Mouse (Mus musculus) spleen, adult 2 months (tissue): Measurements from ENCODE around the gene Coasy. TPM values are rescaled to one million over a fixed set of nuclear protein-coding genes. Genes with fewer than 3 reads are reported as not detected.

Experiments used
- DNase-seq, 2 experiments: peaks; one replicate each; pipeline versions ENCODE4 v3.0.0 to v3.0.0-alpha.2; 2012 to 2021; ENCODE audit warnings: low spot score in 2 of 2, low read depth in 1 of 2
- H3K27ac ChIP-seq: fragments of 200-500 bp; 2 replicates; pipeline ENCODE4 v1.5.1; 2012; ENCODE audit warnings: low read length, inconsistent platforms; ENCODE audit not compliant: insufficient read depth
- H3K27me3 ChIP-seq: fragments of 200-500 bp; 2 replicates; pipeline ENCODE4 v1.6.1; 2012; ENCODE audit warnings: mild to moderate bottlenecking, moderate library complexity, low read length, inconsistent platforms; ENCODE audit not compliant: control insufficient read depth, insufficient read depth
- H3K36me3 ChIP-seq: fragments of 200-500 bp; 2 replicates; pipeline ENCODE4 v1.6.1; 2012; ENCODE audit warnings: mild to moderate bottlenecking, low read length, inconsistent platforms; ENCODE audit not compliant: control insufficient read depth, insufficient read depth
- H3K4me1 ChIP-seq: fragments of 200-500 bp; 2 replicates; pipeline ENCODE4 v1.6.1; 2011; ENCODE audit warnings: inconsistent platforms; ENCODE audit not compliant: control insufficient read depth, insufficient read depth, insufficient read length
- H3K4me3 ChIP-seq: fragments of 200-500 bp; 2 replicates; pipeline ENCODE4 v1.5.1; 2011; ENCODE audit warnings: mild to moderate bottlenecking, inconsistent platforms; ENCODE audit not compliant: insufficient read depth, insufficient read length; ENCODE audit errors: extremely low read depth
- CTCF ChIP-seq: fragments of 200-500 bp; IDR thresholded peaks from 2 replicates; pipeline ENCODE4 v1.5.1; 2011; ENCODE audit warnings: mild to moderate bottlenecking, inconsistent platforms; ENCODE audit not compliant: insufficient read depth, insufficient read length, insufficient replicate concordance; ENCODE audit errors: extremely low read depth
- POLR2A ChIP-seq: fragments of 200-500 bp; IDR thresholded peaks from 2 replicates; pipeline ENCODE4 v1.6.1; 2011; ENCODE audit warnings: low read depth, low read length, inconsistent platforms
- WGBS: fragments of 180-500 bp; shearing (Covaris S2); methylation state at CpG from one replicate; pipeline ENCODE4 v1.1.7; 2018; 5-methylcytosine and 5-hydroxymethylcytosine counted together
- polyA plus RNA-seq: library from polyadenylated mRNA; depleted of rRNA; stranded (reverse); fragments of >200 nt; gene quantifications from 2 replicates; pipeline ENCODE4 v1.2.3, GENCODE M21; 2012; rRNA removed

Gene Coasy
- 26.6 and 36.9 TPM in 2 replicates for polyA plus RNA-seq

DNA sequence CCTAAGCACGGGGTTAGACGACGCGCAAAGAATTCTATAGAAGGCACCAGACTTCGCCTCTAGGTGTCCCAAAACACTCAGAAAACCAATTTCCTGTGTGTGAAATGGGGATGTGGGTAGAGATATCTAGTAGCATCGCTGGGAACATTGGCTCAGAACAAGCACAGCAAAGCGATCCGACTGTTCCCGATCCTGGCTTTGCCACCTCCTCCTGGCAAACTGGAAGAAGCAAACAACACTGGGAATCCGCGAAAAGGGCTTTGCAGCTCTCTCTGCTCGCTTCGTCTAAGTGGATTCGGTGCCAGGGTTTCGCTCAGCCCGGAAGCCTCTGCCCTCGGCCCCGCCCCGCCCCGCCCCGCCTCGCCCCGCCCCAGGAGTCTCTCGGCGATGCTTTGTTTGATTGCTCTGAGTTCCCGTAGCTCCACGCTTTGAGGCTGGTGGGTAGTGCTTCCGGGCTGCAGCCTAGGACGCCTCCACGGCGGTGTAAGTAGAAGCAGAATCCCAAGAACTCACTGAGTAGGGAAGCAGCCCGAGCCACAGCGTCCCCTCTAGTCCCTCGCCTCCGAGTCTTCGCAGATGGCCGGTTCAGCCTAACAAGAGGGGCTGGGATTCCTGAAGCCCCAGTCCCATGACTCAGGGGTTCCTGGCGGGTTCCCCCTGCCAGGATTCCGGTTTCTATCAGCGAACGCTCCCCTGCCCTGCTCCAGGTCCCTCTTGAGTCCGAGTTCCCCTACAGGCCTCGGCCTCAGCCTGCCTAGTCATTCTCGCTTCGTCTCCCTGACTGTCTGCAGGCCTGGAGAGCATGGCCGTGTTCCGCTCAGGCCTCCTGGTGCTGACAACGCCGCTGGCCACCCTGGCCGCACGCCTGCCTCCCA lies at the start of gene Coasy:
Gene Coasy (plus strand): TSS at position 358 of the 875 bp plus-strand sequence.
- Histone ChIP-seq H3K27me3 (peaks cover 6% of the 10 kb centered on the region), H3K4me3 (peak within 1 kb of the TSS; percentile 84), H3K36me3 (peaks cover 2% of the 10 kb centered on the region; the same call in 1 of the 2 replicates), H3K27ac (peak within 1 kb of the TSS; percentile 89), H3K4me1 (peaks cover 12% of the 10 kb centered on the region; the same call in 1 of the 2 replicates)
- peak; percentile 82 to 87 for DNase-seq
- peak; percentile 67 for TF ChIP-seq POLR2A
- TF ChIP-seq CTCF: peak; percentile 17; the same call in 1 of the 2 replicates
- under 1% methylated on average over 51 of the region's 51 CpGs for WGBS

DNA sequence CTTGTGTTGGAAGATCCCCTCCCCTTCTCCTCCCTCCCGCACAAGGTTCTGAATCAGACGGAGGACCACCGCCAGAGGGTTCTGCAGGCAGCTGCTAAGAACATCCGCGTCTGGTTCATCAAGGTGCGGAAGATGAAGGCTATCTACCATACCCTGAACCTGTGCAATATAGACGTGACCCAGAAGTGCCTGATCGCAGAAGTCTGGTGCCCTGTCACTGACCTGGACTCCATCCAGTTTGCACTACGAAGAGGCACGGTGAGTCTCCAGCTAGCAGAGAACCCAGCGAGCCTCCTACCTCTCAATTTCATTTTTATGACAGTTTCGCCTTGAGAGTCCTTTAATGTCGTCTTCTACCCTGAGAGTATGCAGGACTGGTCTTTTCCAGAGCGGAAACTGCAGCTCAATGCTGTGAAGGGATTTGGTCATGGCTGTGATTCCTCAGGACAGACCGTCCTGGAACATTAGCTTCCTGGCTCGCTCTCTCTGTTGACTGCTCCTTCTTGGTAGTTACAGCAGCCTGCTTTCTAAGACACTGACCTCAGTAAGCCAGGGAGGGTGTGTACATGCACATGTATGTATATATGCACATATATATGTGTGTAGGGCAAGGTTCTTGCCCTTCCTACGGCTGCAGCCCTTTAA lies 48.4 kb upstream of the Coasy start:
- H3K4me3 ChIP-seq: no peak overlapping the region
- no peaks in the 10 kb centered on the region for H3K4me1 ChIP-seq
- peaks cover 43% of the 10 kb centered on the region for H3K36me3 ChIP-seq
- no peaks in the 10 kb centered on the region for H3K27me3 ChIP-seq
- H3K27ac ChIP-seq: no peak overlapping the region
- 95% methylated on average over 17 of the region's 17 CpGs for WGBS
- DNase-seq: no peak
- TF ChIP-seq POLR2A: no peak
- TF ChIP-seq CTCF: no peak

DNA sequence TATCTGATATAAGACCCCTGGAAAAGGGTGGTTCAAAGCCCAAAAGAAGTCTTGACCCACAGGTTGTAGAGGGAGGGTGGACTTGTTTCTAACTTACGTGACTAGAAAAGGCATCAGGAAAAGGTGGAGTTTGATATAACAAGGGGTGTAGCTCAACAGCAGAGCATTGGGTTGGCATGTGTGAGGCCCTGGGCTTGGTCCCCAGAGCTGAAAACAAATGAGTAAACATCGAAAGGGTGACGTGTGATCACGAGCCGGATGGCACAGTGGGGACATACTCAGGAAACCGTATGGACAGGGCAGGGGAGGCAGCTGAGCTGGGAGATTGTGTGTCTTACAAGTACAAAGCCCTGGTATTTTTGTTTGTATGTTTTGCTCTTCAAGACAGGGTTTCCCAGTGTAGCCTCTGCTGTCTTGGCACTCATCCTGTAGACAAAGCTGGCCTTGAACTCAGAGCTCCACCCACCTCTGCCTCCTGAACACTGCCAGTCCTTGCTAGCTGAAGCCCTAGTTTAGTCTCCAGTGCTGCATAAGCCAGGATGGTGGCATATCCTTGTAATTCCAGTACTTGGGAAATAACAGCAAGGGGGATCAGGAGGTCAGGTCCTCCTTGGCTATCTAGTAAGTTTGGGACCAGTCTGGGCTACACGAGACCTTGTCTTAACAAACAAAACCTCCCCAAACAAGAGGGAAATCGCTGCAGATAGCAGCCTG lies 47.6 kb upstream of the Coasy start:
- Histone ChIP-seq H3K27me3 (no peaks in the 10 kb centered on the region), H3K27ac (no peak overlapping the region), H3K4me1 (no peaks in the 10 kb centered on the region), H3K36me3 (peaks cover 43% of the 10 kb centered on the region), H3K4me3 (no peak overlapping the region)
- WGBS: 95% methylated on average over 8 of the region's 8 CpGs
- no peak for DNase-seq
- TF ChIP-seq CTCF: no peak
- no peak for TF ChIP-seq POLR2A

DNA sequence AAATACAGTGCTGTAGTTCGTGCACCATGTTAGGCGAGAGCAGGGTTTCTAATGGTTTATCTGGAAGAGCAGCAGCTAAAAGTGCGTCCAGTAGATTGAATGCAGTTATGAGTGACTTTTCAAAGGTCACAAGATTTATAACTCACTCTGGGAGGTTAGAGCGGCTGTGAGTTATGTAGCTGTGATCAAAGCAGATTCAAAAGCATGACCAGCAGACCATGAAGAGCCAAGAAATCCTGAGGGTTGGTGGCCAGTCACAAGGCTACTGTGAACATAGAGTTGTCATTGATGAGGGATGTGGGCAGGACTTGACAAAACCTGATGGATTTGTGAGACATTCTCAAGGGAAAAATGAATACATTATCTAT lies 47.1 kb upstream of the Coasy start:
- no peaks in the 10 kb centered on the region for H3K4me1 ChIP-seq
- TF ChIP-seq CTCF (no peak), POLR2A (no peak)
- DNase-seq: no peak
- H3K36me3 ChIP-seq: peaks cover 40% of the 10 kb centered on the region
- H3K27me3 ChIP-seq: no peaks in the 10 kb centered on the region
- 83% methylated on average over 4 of the region's 4 CpGs for WGBS
- no peak overlapping the region for H3K27ac ChIP-seq
- H3K4me3 ChIP-seq: no peak overlapping the region

DNA sequence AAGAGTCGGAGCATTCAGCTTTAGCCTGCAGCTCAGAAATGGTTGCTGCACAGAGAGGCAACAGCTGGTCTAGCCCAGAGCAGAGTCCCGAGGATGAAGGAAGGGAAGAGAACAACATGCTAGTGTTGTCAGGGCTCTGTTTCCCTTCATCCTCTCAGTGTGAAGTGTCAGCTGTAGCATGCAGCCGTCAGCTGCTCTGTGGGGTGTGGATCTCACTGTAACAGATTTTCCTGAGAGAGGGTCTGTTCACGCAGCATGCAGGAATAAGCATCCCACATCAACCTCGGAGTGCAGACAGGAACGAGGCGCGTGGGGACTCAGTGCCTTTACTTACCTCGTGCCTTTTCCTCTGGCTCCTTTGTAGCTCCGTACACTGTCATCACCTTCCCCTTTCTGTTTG lies 44.6 kb upstream of the Coasy start:
- Histone ChIP-seq H3K27me3 (no peaks in the 10 kb centered on the region), H3K27ac (no peak overlapping the region), H3K4me1 (no peaks in the 10 kb centered on the region), H3K36me3 (peaks cover 38% of the 10 kb centered on the region), H3K4me3 (no peak overlapping the region)
- no peak for TF ChIP-seq CTCF
- TF ChIP-seq POLR2A: no peak
- DNase-seq: no peak
- 91% methylated on average over 10 of the region's 10 CpGs for WGBS

DNA sequence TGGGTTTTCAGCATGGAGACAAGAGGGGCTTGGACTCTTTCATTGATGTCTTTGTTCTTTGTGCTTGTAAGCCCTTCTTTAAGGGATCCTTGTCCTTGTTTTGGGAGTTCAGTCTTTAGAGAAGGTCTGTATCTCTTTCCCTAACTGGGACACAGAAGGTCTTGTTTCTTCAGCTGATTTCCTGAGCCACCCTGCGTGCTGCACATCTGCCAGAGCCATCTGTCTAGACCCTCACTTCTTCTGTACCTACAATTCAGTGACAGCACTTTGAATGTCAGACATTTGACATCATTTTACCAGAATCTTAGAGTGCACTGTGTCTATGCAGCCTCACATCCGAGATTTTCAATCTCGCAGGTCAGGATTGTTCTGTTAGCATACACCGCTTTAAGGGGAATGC lies 36.5 kb upstream of the Coasy start:
- TF ChIP-seq POLR2A: no peak
- H3K27ac ChIP-seq: no peak overlapping the region
- 79% methylated on average over 4 of the region's 4 CpGs for WGBS
- peaks cover 32% of the 10 kb centered on the region for H3K36me3 ChIP-seq
- no peak for DNase-seq
- H3K27me3 ChIP-seq: no peaks in the 10 kb centered on the region
- H3K4me3 ChIP-seq: no peak overlapping the region
- peaks cover 4% of the 10 kb centered on the region; the same call in 1 of the 2 replicates for H3K4me1 ChIP-seq

DNA sequence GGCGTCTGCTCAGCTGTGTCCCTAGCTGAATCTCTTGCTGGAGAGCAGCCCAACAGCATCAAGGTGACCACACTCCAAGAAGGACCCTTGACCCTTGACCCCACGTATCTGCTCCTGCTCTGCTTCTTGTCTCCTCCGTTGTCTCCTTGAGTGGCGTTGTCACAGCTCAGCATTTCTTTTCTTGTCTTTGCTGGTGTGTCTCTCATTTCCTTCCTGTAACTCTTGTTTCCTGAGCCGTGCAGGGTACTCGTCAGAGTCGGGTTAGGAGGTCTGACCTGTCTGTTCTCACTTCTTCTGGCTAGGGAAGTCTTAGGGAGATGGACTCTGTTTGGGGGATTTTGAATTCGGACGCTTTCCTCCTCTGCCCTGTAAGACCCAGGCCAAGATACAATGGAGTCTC lies 35.9 kb upstream of the Coasy start:
- H3K27ac ChIP-seq: peak overlapping the region; percentile 61
- no peak overlapping the region for H3K4me3 ChIP-seq
- H3K4me1 ChIP-seq: peaks cover 4% of the 10 kb centered on the region; the same call in 1 of the 2 replicates
- H3K27me3 ChIP-seq: no peaks in the 10 kb centered on the region
- WGBS: 15% methylated on average over 9 of the region's 9 CpGs
- TF ChIP-seq POLR2A: no peak
- TF ChIP-seq CTCF: no peak
- H3K36me3 ChIP-seq: peaks cover 30% of the 10 kb centered on the region
- peak in 1 of 2 experiments; percentile 28 for DNase-seq
